ENCODE assay signal across 8 mouse cellular contexts in genomic region chr5:124187508-124188311, GRCm38 (mm10).
DNase-seq lines count a peak whose midpoint lies in the region; ATAC-seq and TF ChIP-seq lines count a peak whose summit lies in the region.

No protein-coding gene starts in this region.

- H3K36me3 ChIP-seq in liver, adult 2 months (ENCODE audit: control insufficient read depth, insufficient read depth, low read length): no peaks in the 10 kb centered on the region
- no peaks in the 10 kb centered on the region for H3K36me3 ChIP-seq in embryonic facial prominence, embryonic 13.5 days
- H3K36me3 ChIP-seq in liver, embryonic 15.5 days (replicated peaks): no peaks in the 10 kb centered on the region

- H3K4me1 ChIP-seq in liver, adult 2 months (ENCODE audit: control insufficient read depth, insufficient read depth, low read length): peaks cover 19% of the 10 kb centered on the region
- peaks cover 50% of the 10 kb centered on the region for H3K4me1 ChIP-seq in embryonic facial prominence, embryonic 13.5 days
- peaks cover 64% of the 10 kb centered on the region for H3K4me1 ChIP-seq in liver, embryonic 15.5 days (replicated peaks)

- H3K27ac ChIP-seq in liver, adult 2 months (replicated peaks; ENCODE audit: insufficient read depth, low read depth, low read length): no peak overlapping the region
- H3K27ac ChIP-seq in embryonic facial prominence, embryonic 13.5 days: no peak overlapping the region
- H3K27ac ChIP-seq in liver, embryonic 15.5 days (replicated peaks): no peak overlapping the region

- H3K9me3 ChIP-seq in embryonic facial prominence, embryonic 13.5 days: no peaks in the 10 kb centered on the region
- H3K9me3 ChIP-seq in liver, embryonic 15.5 days (replicated peaks): no peaks in the 10 kb centered on the region

- H3K79me2 ChIP-seq in liver, adult 2 months (ENCODE audit: control insufficient read depth, insufficient read depth, low read length): peaks cover 45% of the 10 kb centered on the region

- no peak overlapping the region for H3K9ac ChIP-seq in liver, adult 2 months (ENCODE audit: low read depth, low read length)
- H3K9ac ChIP-seq in embryonic facial prominence, embryonic 13.5 days: peak overlapping the region; percentile 58
- H3K9ac ChIP-seq in liver, embryonic 15.5 days: no peak overlapping the region

- no peaks in the 10 kb centered on the region for H3K27me3 ChIP-seq in liver, adult 2 months (ENCODE audit: control insufficient read depth, insufficient read depth, low read length)
- peaks cover 6% of the 10 kb centered on the region for H3K27me3 ChIP-seq in embryonic facial prominence, embryonic 13.5 days
- H3K27me3 ChIP-seq in liver, embryonic 15.5 days: no peaks in the 10 kb centered on the region

- 44% methylated on average over 12 of the region's 12 CpGs for WGBS in liver, adult 2 months
- WGBS in embryonic facial prominence, embryonic 13.5 days: 54% methylated on average over 12 of the region's 12 CpGs
- 67% methylated on average over 12 of the region's 12 CpGs for WGBS in liver, embryonic 15.5 days (ENCODE audit: insufficient replicate concordance)

- DNase-seq in liver, adult 2 months (ENCODE audit: extremely low read depth, low read depth, low spot score): peak; percentile 51
- no peak for DNase-seq in liver
- peak; percentile 50 to 73 for DNase-seq in thymus, adult 18-20 months

- no peak for ATAC-seq in embryonic facial prominence, embryonic 13.5 days (ENCODE audit: insufficient number of reproducible peaks, insufficient read depth, low FRiP score, low TSS enrichment, low read depth)
- peak; percentile 42 for ATAC-seq in inflammation-experienced regulatory T-cells, adult 6 months
- ATAC-seq in liver, embryonic 15.5 days (ENCODE audit: insufficient read depth): no peak
- ATAC-seq in megakaryocyte-erythroid progenitor cell, adult 5-6 weeks (replicated peaks; ENCODE audit: low FRiP score, low TSS enrichment, poor library complexity, severe bottlenecking): no peak
- no peak; the same call in 1 of the 2 replicates for ATAC-seq in cerebellum, adult (ENCODE audit: insufficient number of reproducible peaks, low FRiP score, low TSS enrichment)

- TF ChIP-seq POLR2A in liver, adult 2 months (IDR thresholded peaks at IDR 0.05; ENCODE audit: extremely low read depth, insufficient read depth, low read length): no peak

- H3K4me3 ChIP-seq in liver, adult 2 months (ENCODE audit: insufficient read depth, low read depth, low read length): no peak overlapping the region
- no peak overlapping the region for H3K4me3 ChIP-seq in embryonic facial prominence, embryonic 13.5 days
- no peak overlapping the region for H3K4me3 ChIP-seq in liver, embryonic 15.5 days (replicated peaks)

- TF ChIP-seq CTCF in liver, adult 2 months (IDR thresholded peaks at IDR 0.05; ENCODE audit: low read depth, low read length): no peak

- H3K4me2 ChIP-seq in embryonic facial prominence, embryonic 13.5 days: peak overlapping the region; percentile 54
- peak overlapping the region; percentile 29 for H3K4me2 ChIP-seq in liver, embryonic 15.5 days
